Mouse (Mus musculus): ENCODE results near the gene Aig1. TPM values are rescaled to one million over a fixed set of nuclear protein-coding genes. Genes with fewer than 3 reads are reported as not detected.
A peak's percentile ranks its signal among the peaks of the same experiment; 100 is the strongest.

The Aig1 gene
- polyA plus RNA-seq, 1 experiment from 2014 or later: 24.3 TPM

GRCm38 (mm10) chr10:13874301-13875037 is 5.7 kb upstream of the Aig1 start:
- no peaks in the 10 kb centered on the region for H3K27me3 ChIP-seq (ENCODE audit: low read depth, poor library complexity, severe bottlenecking)
- 86% methylated on average over 10 of the region's 10 CpGs for WGBS
- no peak for DNase-seq (ENCODE audit: low spot score)

GRCm38 (mm10) chr10:13870531-13870930 is 1.8 kb upstream of the Aig1 start:
- Histone ChIP-seq H3K9me3 (replicated peaks) (no peaks in the 10 kb centered on the region), H3K27ac (replicated peaks) (no peak overlapping the region), H3K4me3 (no peak overlapping the region), H3K4me1 (peaks cover 15% of the 10 kb centered on the region), H3K27me3 (ENCODE audit: low read depth, poor library complexity, severe bottlenecking) (no peaks in the 10 kb centered on the region), H3K36me3 (no peaks in the 10 kb centered on the region)
- DNase-seq (ENCODE audit: low spot score): no peak
- 84% methylated on average over 3 of the region's 3 CpGs for WGBS

More at GRCm38 (mm10) chr10:13874301-13875037, 5.7 kb upstream of the Aig1 start:
- Histone ChIP-seq H3K36me3 (no peaks in the 10 kb centered on the region), H3K4me3 (no peak overlapping the region), H3K4me1 (no peaks in the 10 kb centered on the region), H3K9me3 (replicated peaks) (no peaks in the 10 kb centered on the region), H3K27ac (replicated peaks) (no peak overlapping the region)

- H3K27me3 ChIP-seq (ENCODE audit: low read depth, poor library complexity, severe bottlenecking): no peaks in the 10 kb centered on the region
- peak overlapping the region; percentile 90 for H3K27ac ChIP-seq (replicated peaks)
- H3K4me1 ChIP-seq: peaks cover 15% of the 10 kb centered on the region
- H3K4me3 ChIP-seq: peak overlapping the region; percentile 84
- 60% methylated on average over 13 of the region's 13 CpGs for whole genome bisulfite sequencing
- no peaks in the 10 kb centered on the region for H3K9me3 ChIP-seq (replicated peaks)
- DNase-seq (ENCODE audit: low spot score): no peak
- no peaks in the 10 kb centered on the region for H3K36me3 ChIP-seq
Measured at GRCm38 (mm10) chr10:13869322-13870035, 699 bp upstream of the Aig1 start.

GRCm38 (mm10) chr10:13866391-13866790 is 2.4 kb downstream of the Aig1 start:
- no peaks in the 10 kb centered on the region for H3K9me3 ChIP-seq (replicated peaks)
- WGBS: 83% methylated on average over 4 of the region's 4 CpGs
- no peak for DNase-seq (ENCODE audit: low spot score)
- H3K27ac ChIP-seq (replicated peaks): no peak overlapping the region
- H3K4me1 ChIP-seq: peaks cover 25% of the 10 kb centered on the region
- H3K4me3 ChIP-seq: no peak overlapping the region
- no peaks in the 10 kb centered on the region for H3K36me3 ChIP-seq
- no peaks in the 10 kb centered on the region for H3K27me3 ChIP-seq (ENCODE audit: low read depth, poor library complexity, severe bottlenecking)

GRCm38 (mm10) chr10:13861115-13861909 is 7.5 kb downstream of the Aig1 start:
- Histone ChIP-seq H3K9me3 (replicated peaks) (no peaks in the 10 kb centered on the region), H3K27me3 (ENCODE audit: low read depth, poor library complexity, severe bottlenecking) (no peaks in the 10 kb centered on the region), H3K36me3 (no peaks in the 10 kb centered on the region), H3K4me3 (peak overlapping the region; percentile 41), H3K27ac (replicated peaks) (peak overlapping the region; percentile 81), H3K4me1 (peaks cover 29% of the 10 kb centered on the region)
- 12% methylated on average over 11 of the region's 11 CpGs for WGBS
- peak; percentile 55 for DNase-seq (ENCODE audit: low spot score)

- no peak for DNase-seq (ENCODE audit: low spot score)
- Histone ChIP-seq H3K4me3 (no peak overlapping the region), H3K27me3 (ENCODE audit: low read depth, poor library complexity, severe bottlenecking) (no peaks in the 10 kb centered on the region), H3K27ac (replicated peaks) (no peak overlapping the region), H3K36me3 (no peaks in the 10 kb centered on the region), H3K4me1 (peaks cover 20% of the 10 kb centered on the region), H3K9me3 (replicated peaks) (no peaks in the 10 kb centered on the region)
- WGBS: 94% methylated on average over 7 of the region's 7 CpGs
Measured at GRCm38 (mm10) chr10:13856438-13856837, 12.3 kb downstream of the Aig1 start.

GRCm38 (mm10) chr10:13855969-13856368 is 12.8 kb downstream of the Aig1 start:
- Histone ChIP-seq H3K4me1 (peaks cover 15% of the 10 kb centered on the region), H3K36me3 (no peaks in the 10 kb centered on the region), H3K27ac (replicated peaks) (no peak overlapping the region), H3K9me3 (replicated peaks) (no peaks in the 10 kb centered on the region), H3K27me3 (ENCODE audit: low read depth, poor library complexity, severe bottlenecking) (no peaks in the 10 kb centered on the region), H3K4me3 (no peak overlapping the region)
- DNase-seq (ENCODE audit: low spot score): no peak
- WGBS: 97% methylated on average over 7 of the region's 7 CpGs

GRCm38 (mm10) chr10:13855111-13855510 is 13.7 kb downstream of the Aig1 start:
- Histone ChIP-seq H3K36me3 (no peaks in the 10 kb centered on the region), H3K27ac (replicated peaks) (no peak overlapping the region), H3K9me3 (replicated peaks) (no peaks in the 10 kb centered on the region), H3K4me3 (no peak overlapping the region), H3K27me3 (ENCODE audit: low read depth, poor library complexity, severe bottlenecking) (no peaks in the 10 kb centered on the region), H3K4me1 (peaks cover 12% of the 10 kb centered on the region)
- WGBS: 87% methylated on average over 3 of the region's 3 CpGs
- DNase-seq (ENCODE audit: low spot score): no peak

- Histone ChIP-seq H3K27me3 (ENCODE audit: low read depth, poor library complexity, severe bottlenecking) (peaks cover 2% of the 10 kb centered on the region; the same call in 1 of the 2 replicates), H3K4me1 (peaks cover 7% of the 10 kb centered on the region), H3K9me3 (replicated peaks) (0 out of 2 replicates have a peak, but pooled peaks cover 4% of the 10 kb centered on the region), H3K36me3 (no peaks in the 10 kb centered on the region), H3K27ac (replicated peaks) (no peak overlapping the region), H3K4me3 (no peak overlapping the region)
- DNase-seq (ENCODE audit: low spot score): no peak
- WGBS: 61% methylated on average over 3 of the region's 3 CpGs
Measured at GRCm38 (mm10) chr10:13850071-13850470, 18.7 kb downstream of the Aig1 start.

- DNase-seq (ENCODE audit: low spot score): no peak
- peak overlapping the region; percentile 49 for H3K27ac ChIP-seq (replicated peaks)
Measured at GRCm38 (mm10) chr10:13849205-13849604, 19.6 kb downstream of the Aig1 start.

GRCm38 (mm10) chr10:13844864-13845263 is 23.9 kb downstream of the Aig1 start:
- WGBS: 92% methylated on average over 4 of the region's 4 CpGs
- H3K4me3 ChIP-seq: no peak overlapping the region
- H3K9me3 ChIP-seq (replicated peaks): 0 out of 2 replicates have a peak, but pooled peaks cover 4% of the 10 kb centered on the region
- H3K36me3 ChIP-seq: no peaks in the 10 kb centered on the region
- H3K27me3 ChIP-seq (ENCODE audit: low read depth, poor library complexity, severe bottlenecking): peaks cover 31% of the 10 kb centered on the region
- peaks cover 7% of the 10 kb centered on the region for H3K4me1 ChIP-seq
- no peak for DNase-seq (ENCODE audit: low spot score)
- H3K27ac ChIP-seq (replicated peaks): no peak overlapping the region

More at GRCm38 (mm10) chr10:13849205-13849604, 19.6 kb downstream of the Aig1 start:
- Histone ChIP-seq H3K4me1 (peaks cover 7% of the 10 kb centered on the region), H3K27me3 (ENCODE audit: low read depth, poor library complexity, severe bottlenecking) (peaks cover 10% of the 10 kb centered on the region; the same call in 1 of the 2 replicates), H3K9me3 (replicated peaks) (0 out of 2 replicates have a peak, but pooled peaks cover 4% of the 10 kb centered on the region), H3K36me3 (no peaks in the 10 kb centered on the region), H3K4me3 (no peak overlapping the region)
- WGBS: 29% methylated on average over 2 of the region's 2 CpGs

GRCm38 (mm10) chr10:13843746-13844145 is 25.0 kb downstream of the Aig1 start:
- DNase-seq (ENCODE audit: low spot score): no peak
- WGBS: 37% methylated on average over 3 of the region's 3 CpGs

More at GRCm38 (mm10) chr10:13843746-13844145, 25.0 kb downstream of the Aig1 start:
- Histone ChIP-seq H3K27ac (replicated peaks) (no peak overlapping the region), H3K4me3 (no peak overlapping the region), H3K9me3 (replicated peaks) (0 out of 2 replicates have a peak, but pooled peaks cover 4% of the 10 kb centered on the region), H3K36me3 (no peaks in the 10 kb centered on the region), H3K4me1 (no peaks in the 10 kb centered on the region), H3K27me3 (ENCODE audit: low read depth, poor library complexity, severe bottlenecking) (peaks cover 31% of the 10 kb centered on the region)

Data from midbrain, embryonic 10.5 days (tissue).